Mouse (Mus musculus): ENCODE data around the gene Tsg101. TPM values are rescaled to one million over a fixed set of nuclear protein-coding genes. Genes with fewer than 3 reads are reported as not detected.

The Tsg101 gene
- polyA plus RNA-seq, 1 experiment from 2014 or later, result 54.6 TPM

Other genes starting within 250 kb of the Tsg101 start
- 0.06 TPM in 1 of 2 replicates, not detected in the other for gene Tph1, start 247.4 kb downstream of the Tsg101 start, polyA plus RNA-seq (2015; fragmentation: Nextera tagmentation; extraction: Ambion mirVana)
- 11.8 and 12.6 TPM in 2 replicates for gene Saal1, start 209.3 kb downstream of the Tsg101 start, polyA plus RNA-seq (2015; fragmentation: Nextera tagmentation; extraction: Ambion mirVana)
- 18.5 and 29.5 TPM in 2 replicates for gene Saa3, start 204.3 kb downstream of the Tsg101 start, polyA plus RNA-seq (2015; fragmentation: Nextera tagmentation; extraction: Ambion mirVana)
- gene Saa4, start 187.4 kb downstream of the Tsg101 start, polyA plus RNA-seq (2015; fragmentation: Nextera tagmentation; extraction: Ambion mirVana), result 10.2 and 13.6 TPM in 2 replicates
- gene Saa1, start 177.0 kb downstream of the Tsg101 start, polyA plus RNA-seq (2015; fragmentation: Nextera tagmentation; extraction: Ambion mirVana), result not detected in 2 replicates
- not detected in 2 replicates for gene Saa2, start 168.2 kb downstream of the Tsg101 start, polyA plus RNA-seq (2015; fragmentation: Nextera tagmentation; extraction: Ambion mirVana)
- gene Hps5, start 123.9 kb downstream of the Tsg101 start, polyA plus RNA-seq (2015; fragmentation: Nextera tagmentation; extraction: Ambion mirVana), result 7.2 and 7.4 TPM in 2 replicates
- gene Gtf2h1, start 123.9 kb downstream of the Tsg101 start, polyA plus RNA-seq (2015; fragmentation: Nextera tagmentation; extraction: Ambion mirVana), result 22.7 and 26.1 TPM in 2 replicates
- gene Ldha, start 78.5 kb downstream of the Tsg101 start, polyA plus RNA-seq (2015; fragmentation: Nextera tagmentation; extraction: Ambion mirVana), result 2,014 and 2,183 TPM in 2 replicates
- 0.17 and 0.26 TPM in 2 replicates for gene Ldhc, start 58.8 kb downstream of the Tsg101 start, polyA plus RNA-seq (2015; fragmentation: Nextera tagmentation; extraction: Ambion mirVana)
- gene Uevld, start 38.6 kb upstream of the Tsg101 start, polyA plus RNA-seq (2015; fragmentation: Nextera tagmentation; extraction: Ambion mirVana), result 5.8 and 6.8 TPM in 2 replicates
- gene Gm9999, start 63.6 kb upstream of the Tsg101 start, polyA plus RNA-seq (2015; fragmentation: Nextera tagmentation; extraction: Ambion mirVana), result not detected in 2 replicates
- gene Spty2d1, start 88.4 kb upstream of the Tsg101 start, polyA plus RNA-seq (2015; fragmentation: Nextera tagmentation; extraction: Ambion mirVana), result 12.1 and 12.6 TPM in 2 replicates
- 25.3 and 25.6 TPM in 2 replicates for gene Tmem86a, start 130.6 kb upstream of the Tsg101 start, polyA plus RNA-seq (2015; fragmentation: Nextera tagmentation; extraction: Ambion mirVana)
- 0.08 TPM in 1 of 2 replicates, not detected in the other for gene Ptpn5, start 213.7 kb upstream of the Tsg101 start, polyA plus RNA-seq (2015; fragmentation: Nextera tagmentation; extraction: Ambion mirVana)